Mouse (Mus musculus) thymus, adult 2 months (tissue): Measurements from ENCODE around the gene Ptdss2. TPM values are rescaled to one million over a fixed set of nuclear protein-coding genes. Genes with fewer than 3 reads are reported as not detected.

ENCODE experiments used
- DNase-seq: peaks from one replicate; pipeline ENCODE4 v3.0.0; 2021
- H3K27ac ChIP-seq: fragments of 200-500 bp; 2 replicates; pipeline ENCODE4 v1.5.1; 2012; ENCODE audit warnings: low read length, control low read depth; ENCODE audit not compliant: control insufficient read depth, insufficient read depth
- H3K27me3 ChIP-seq: fragments of 200-500 bp; 2 replicates; pipeline ENCODE4 v1.6.1; 2012; ENCODE audit warnings: mild to moderate bottlenecking, low read length, moderate library complexity, mixed read lengths; ENCODE audit not compliant: control insufficient read depth, insufficient read depth
- H3K36me3 ChIP-seq: fragments of 200-500 bp; 2 replicates; pipeline ENCODE4 v1.6.1; 2012; ENCODE audit warnings: mild to moderate bottlenecking, low read length, moderate library complexity; ENCODE audit not compliant: control insufficient read depth, insufficient read depth
- H3K4me1 ChIP-seq: fragments of 200-500 bp; replicated peaks from 2 replicates; pipeline ENCODE4 v1.6.1; 2012; ENCODE audit warnings: low read length; ENCODE audit not compliant: control insufficient read depth, insufficient read depth
- H3K4me3 ChIP-seq: fragments of 200-500 bp; 2 replicates; pipeline ENCODE4 v1.5.1; 2012; ENCODE audit warnings: mild to moderate bottlenecking, low read length, control low read depth, moderate library complexity; ENCODE audit not compliant: control insufficient read depth, insufficient read depth
- CTCF ChIP-seq: fragments of 200-500 bp; IDR thresholded peaks from 2 replicates; pipeline ENCODE4 v1.5.1; 2012; ENCODE audit warnings: mild to moderate bottlenecking, control low read depth, low read length, moderate library complexity, borderline replicate concordance; ENCODE audit not compliant: control insufficient read depth, poor library complexity, insufficient read depth; ENCODE audit errors: extremely low read depth
- POLR2A ChIP-seq: fragments of 200-500 bp; IDR thresholded peaks from 2 replicates; pipeline ENCODE4 v1.6.1; 2012; ENCODE audit warnings: mild to moderate bottlenecking, low read length, control low read depth, moderate library complexity; ENCODE audit not compliant: control insufficient read depth, poor library complexity, insufficient read depth; ENCODE audit errors: extremely low read depth
- WGBS: fragments of 180-500 bp; shearing (Covaris S2); methylation state at CpG from one replicate; pipeline ENCODE4 v1.1.7; 2018; 5-methylcytosine and 5-hydroxymethylcytosine counted together
- polyA plus RNA-seq: library from polyadenylated mRNA; depleted of rRNA; stranded (reverse); fragments of >200 nt; gene quantifications from 2 replicates; pipeline ENCODE4 v1.2.3, GENCODE M21; 2012

The Ptdss2 gene
- polyA plus RNA-seq, 1 experiment: 33.8 TPM

- Histone ChIP-seq H3K27ac (no peak overlapping the region), H3K27me3 (no peaks in the 10 kb centered on the region), H3K4me1 (peaks cover 12% of the 10 kb centered on the region), H3K36me3 (peaks cover 15% of the 10 kb centered on the region), H3K4me3 (peak overlapping the region; percentile 89)
- no peak for DNase-seq
- TF ChIP-seq CTCF (no peak), POLR2A (no peak)
- WGBS: 36% methylated on average over 12 of the region's 12 CpGs
These were observed 70.7 kb downstream of the Ptdss2 start for GRCm38 (mm10) chr7:141192776-141193347.

- Histone ChIP-seq H3K36me3 (peaks cover 15% of the 10 kb centered on the region), H3K27ac (no peak overlapping the region), H3K27me3 (no peaks in the 10 kb centered on the region), H3K4me3 (peak overlapping the region; percentile 89), H3K4me1 (peaks cover 12% of the 10 kb centered on the region)
- TF ChIP-seq CTCF: no peak
- no peak for TF ChIP-seq POLR2A
- peak; percentile 46 for DNase-seq
- 1% methylated on average over 43 of the region's 43 CpGs for WGBS
These were observed 71.2 kb downstream of the Ptdss2 start for GRCm38 (mm10) chr7:141193348-141193856.

- WGBS: 1% methylated on average over 27 of the region's 39 CpGs
- peak; percentile 93 for TF ChIP-seq POLR2A
- no peak; the same call in 1 of the 2 replicates for TF ChIP-seq CTCF
- peaks cover 15% of the 10 kb centered on the region for H3K36me3 ChIP-seq
- peaks cover 12% of the 10 kb centered on the region for H3K4me1 ChIP-seq
- H3K27me3 ChIP-seq: no peaks in the 10 kb centered on the region
- H3K27ac ChIP-seq: peak within 1 kb of the TSS; percentile 86
- H3K4me3 ChIP-seq: peak within 1 kb of the TSS; percentile 94
- peak; percentile 98 for DNase-seq
These were observed 71.8 kb downstream of the Ptdss2 start, which contains the start of the genes Hras and Lrrc56 for GRCm38 (mm10) chr7:141193948-141194347. TSS of gene Hras (minus strand) at chr7:141194005. TSS of gene Lrrc56 (plus strand) at chr7:141194157.

- WGBS: under 1% methylated on average over 23 of the region's 23 CpGs
- DNase-seq: no peak
- Histone ChIP-seq H3K4me3 (peak overlapping the region; percentile 94), H3K27me3 (no peaks in the 10 kb centered on the region), H3K36me3 (peaks cover 13% of the 10 kb centered on the region), H3K4me1 (peaks cover 12% of the 10 kb centered on the region), H3K27ac (peak overlapping the region; percentile 86)
- TF ChIP-seq POLR2A (no peak), CTCF (no peak)
These were observed 72.2 kb downstream of the Ptdss2 start for GRCm38 (mm10) chr7:141194409-141194808.

- peaks cover 12% of the 10 kb centered on the region for H3K4me1 ChIP-seq
- peak; percentile 95 for DNase-seq
- peak overlapping the region; percentile 86 for H3K27ac ChIP-seq
- H3K4me3 ChIP-seq: peak overlapping the region; percentile 94
- WGBS: 1% methylated on average over 28 of the region's 28 CpGs
- no peaks in the 10 kb centered on the region for H3K27me3 ChIP-seq
- H3K36me3 ChIP-seq: peaks cover 13% of the 10 kb centered on the region
- TF ChIP-seq POLR2A (no peak), CTCF (no peak)
These were observed 72.6 kb downstream of the Ptdss2 start for GRCm38 (mm10) chr7:141194830-141195229.

GRCm38 (mm10) chr7:141195754-141196153 lies 73.6 kb downstream of the Ptdss2 start:
- H3K4me3 ChIP-seq: no peak overlapping the region
- H3K27me3 ChIP-seq: no peaks in the 10 kb centered on the region
- DNase-seq: no peak
- no peak for TF ChIP-seq POLR2A
- H3K27ac ChIP-seq: no peak overlapping the region
- WGBS: 100% methylated on average over 2 of the region's 2 CpGs
- peaks cover 12% of the 10 kb centered on the region for H3K4me1 ChIP-seq
- peaks cover 4% of the 10 kb centered on the region for H3K36me3 ChIP-seq

GRCm38 (mm10) chr7:141196619-141197282 lies 74.6 kb downstream of the Ptdss2 start:
- no peaks in the 10 kb centered on the region for H3K27me3 ChIP-seq
- no peak overlapping the region for H3K4me3 ChIP-seq
- no peak for TF ChIP-seq POLR2A
- TF ChIP-seq CTCF: no peak
- WGBS: 96% methylated on average over 8 of the region's 8 CpGs
- peaks cover 12% of the 10 kb centered on the region for H3K4me1 ChIP-seq
- no peak overlapping the region for H3K27ac ChIP-seq
- DNase-seq: no peak
- H3K36me3 ChIP-seq: no peaks in the 10 kb centered on the region
